Mouse (Mus musculus) heart, embryonic 11.5 days (tissue): Measurements from ENCODE around the gene Tmem88. TPM values are rescaled to one million over a fixed set of nuclear protein-coding genes. Genes with fewer than 3 reads are reported as not detected.
"Not testable (repeated sequence)": the region's sequence is repeated elsewhere in the genome, so short reads cannot be mapped to it uniquely, and the experiment has no call there.

Source experiments
- ATAC-seq: fragments of 200-750 bp; cut with Nextera tagmentation; replicated peaks from 2 replicates; pipeline ENCODE4 v1.8.0; 2017; ENCODE audit warnings: moderate library complexity; ENCODE audit not compliant: insufficient number of reproducible peaks, low FRiP score, low TSS enrichment
- H3K27ac ChIP-seq: fragments of 300-500 bp; sonication (generic); 2 replicates; pipeline ENCODE4 v1.5.1; 2014; ENCODE audit warnings: mild to moderate bottlenecking, low read depth, low read length
- H3K27me3 ChIP-seq: fragments of 300-500 bp; sonication (generic); 2 replicates; pipeline ENCODE4 v1.6.1; 2014; ENCODE audit warnings: mild to moderate bottlenecking, low read length, mixed read lengths; ENCODE audit not compliant: control insufficient read depth, insufficient read depth
- H3K36me3 ChIP-seq: fragments of 300-500 bp; sonication (generic); 2 replicates; pipeline ENCODE4 v1.6.1; 2014; ENCODE audit warnings: mild to moderate bottlenecking, low read length, moderate library complexity, mixed read lengths; ENCODE audit not compliant: control insufficient read depth, insufficient read depth
- H3K4me1 ChIP-seq: fragments of 300-500 bp; sonication (generic); 2 replicates; pipeline ENCODE4 v1.6.1; 2014; ENCODE audit warnings: low read length; ENCODE audit not compliant: control insufficient read depth, insufficient read depth
- H3K4me2 ChIP-seq: fragments of 300-500 bp; sonication (generic); 2 replicates; pipeline ENCODE4 v1.6.1; 2014; ENCODE audit warnings: mild to moderate bottlenecking, moderate library complexity
- H3K4me3 ChIP-seq: fragments of 300-500 bp; sonication (generic); 2 replicates; pipeline ENCODE4 v1.5.1; 2014; ENCODE audit warnings: low read depth, low read length
- H3K9ac ChIP-seq: fragments of 300-500 bp; sonication (generic); 2 replicates; pipeline ENCODE4 v1.6.1; 2014; ENCODE audit warnings: mild to moderate bottlenecking, low read depth, low read length, moderate library complexity
- H3K9me3 ChIP-seq: fragments of 300-500 bp; sonication (generic); replicated peaks from 2 replicates; pipeline ENCODE4 v1.6.1; 2016; ENCODE audit warnings: low read length; ENCODE audit not compliant: control insufficient read depth
- WGBS: fragments of 180-500 bp; shearing (Covaris S2); extraction: QIAGEN DNeasy Blood & Tissue Kit; methylation state at CpG from one replicate; pipeline ENCODE4 v1.1.7; 2014; ENCODE audit not compliant: insufficient replicate concordance; 5-methylcytosine and 5-hydroxymethylcytosine counted together
- polyA plus RNA-seq: library from polyadenylated mRNA; unstranded; fragments of >200 nt; fragmentation: Nextera tagmentation; extraction: Ambion mirVana; gene quantifications from 2 replicates; pipeline ENCODE4 v1.2.1, GENCODE M21; 2014

Tmem88 gene
- polyA plus RNA-seq, 1 experiment from 2014 or later = 31.7 TPM

GRCm38 (mm10) chr11:69395634-69396373 is 2.2 kb downstream of the Tmem88 start:
- Histone ChIP-seq H3K27me3 (no peaks in the 10 kb centered on the region), H3K9ac (peak overlapping the region; percentile 86), H3K4me2 (peak overlapping the region; percentile 81), H3K9me3 (no peaks in the 10 kb centered on the region), H3K36me3 (peaks cover 13% of the 10 kb centered on the region), H3K27ac (peak overlapping the region; percentile 89), H3K4me3 (peak overlapping the region; percentile 59), H3K4me1 (peaks cover 43% of the 10 kb centered on the region)
- under 1% methylated on average over 48 of the region's 48 CpGs for WGBS
- ATAC-seq = peak; percentile 80

GRCm38 (mm10) chr11:69395235-69395633 is 2.8 kb downstream of the Tmem88 start, which contains the start of the genes Naa38 and Cyb5d1:
Naa38 (plus strand) TSS chr11:69395487.
Cyb5d1 (minus strand) TSS chr11:69395631.
- peak within 1 kb of the TSS; percentile 81 for H3K4me2 ChIP-seq
- peaks cover 41% of the 10 kb centered on the region for H3K4me1 ChIP-seq
- peak within 1 kb of the TSS; percentile 59 for H3K4me3 ChIP-seq
- H3K9ac ChIP-seq = peak within 1 kb of the TSS; percentile 86
- WGBS = under 1% methylated on average over 24 of the region's 24 CpGs
- ATAC-seq = peak; percentile 66
- not testable (repeated sequence) for H3K9me3 ChIP-seq, H3K36me3 ChIP-seq, H3K27me3 ChIP-seq
- peak within 1 kb of the TSS; percentile 89 for H3K27ac ChIP-seq

GRCm38 (mm10) chr11:69394591-69395167 is 3.4 kb downstream of the Tmem88 start:
- not testable (repeated sequence) for H3K27me3 ChIP-seq, H3K9me3 ChIP-seq, ATAC-seq, H3K36me3 ChIP-seq
- Histone ChIP-seq H3K4me2 (peak overlapping the region; percentile 81), H3K9ac (peak overlapping the region; percentile 86), H3K4me1 (peaks cover 35% of the 10 kb centered on the region), H3K27ac (0 out of 2 replicates have a peak overlapping the region, but pooled peaks have one; percentile 89), H3K4me3 (peak overlapping the region; percentile 59)
- WGBS = 2% methylated on average over 31 of the region's 31 CpGs

GRCm38 (mm10) chr11:69390400-69391034 is 7.5 kb downstream of the Tmem88 start:
- no peak for ATAC-seq
- Histone ChIP-seq H3K4me2 (no peak overlapping the region), H3K4me1 (peaks cover 4% of the 10 kb centered on the region; the same call in 1 of the 2 replicates)

GRCm38 (mm10) chr11:69389531-69390399 is 8.3 kb downstream of the Tmem88 start:
- Histone ChIP-seq H3K27me3 (no peaks in the 10 kb centered on the region), H3K4me2 (no peak overlapping the region), H3K4me3 (no peak overlapping the region), H3K27ac (no peak overlapping the region), H3K9me3 (no peaks in the 10 kb centered on the region), H3K9ac (no peak overlapping the region), H3K4me1 (peaks cover 4% of the 10 kb centered on the region; the same call in 1 of the 2 replicates), H3K36me3 (no peaks in the 10 kb centered on the region)
- ATAC-seq = no peak
- WGBS = 70% methylated on average over 14 of the region's 14 CpGs

More at GRCm38 (mm10) chr11:69390400-69391034, 7.5 kb downstream of the Tmem88 start:
- Histone ChIP-seq H3K4me3 (no peak overlapping the region), H3K27ac (no peak overlapping the region), H3K27me3 (no peaks in the 10 kb centered on the region), H3K9ac (no peak overlapping the region), H3K9me3 (no peaks in the 10 kb centered on the region), H3K36me3 (no peaks in the 10 kb centered on the region)
- WGBS = 50% methylated on average over 10 of the region's 10 CpGs

- Histone ChIP-seq H3K27me3 (no peaks in the 10 kb centered on the region), H3K9ac (no peak overlapping the region), H3K4me1 (no peaks in the 10 kb centered on the region), H3K4me3 (no peak overlapping the region), H3K4me2 (no peak overlapping the region), H3K9me3 (no peaks in the 10 kb centered on the region), H3K27ac (no peak overlapping the region), H3K36me3 (no peaks in the 10 kb centered on the region)
- no peak for ATAC-seq
- 96% methylated on average over 4 of the region's 4 CpGs for whole genome bisulfite sequencing
These were observed 9.4 kb downstream of the Tmem88 start for GRCm38 (mm10) chr11:69388680-69389079.

GRCm38 (mm10) chr11:69386758-69387157 is 11.3 kb downstream of the Tmem88 start:
- no peaks in the 10 kb centered on the region for H3K27me3 ChIP-seq
- 73% methylated on average over 7 of the region's 7 CpGs for WGBS
- H3K9me3 ChIP-seq = no peaks in the 10 kb centered on the region
- H3K4me2 ChIP-seq = no peak overlapping the region
- no peaks in the 10 kb centered on the region for H3K36me3 ChIP-seq
- no peak for ATAC-seq
- H3K9ac ChIP-seq = no peak overlapping the region
- H3K4me3 ChIP-seq = no peak overlapping the region
- H3K27ac ChIP-seq = no peak overlapping the region
- H3K4me1 ChIP-seq = no peaks in the 10 kb centered on the region

GRCm38 (mm10) chr11:69384979-69385378 is 13.1 kb downstream of the Tmem88 start:
- no peak overlapping the region for H3K4me2 ChIP-seq
- ATAC-seq = no peak
- no peaks in the 10 kb centered on the region for H3K4me1 ChIP-seq
- H3K36me3 ChIP-seq = no peaks in the 10 kb centered on the region; the same call in 1 of the 2 replicates
- H3K9me3 ChIP-seq = no peaks in the 10 kb centered on the region
- no peaks in the 10 kb centered on the region for H3K27me3 ChIP-seq
- no peak overlapping the region for H3K9ac ChIP-seq
- H3K4me3 ChIP-seq = no peak overlapping the region
- 77% methylated on average over 6 of the region's 6 CpGs for WGBS
- no peak overlapping the region for H3K27ac ChIP-seq
